Mouse (Mus musculus): ENCODE measurements around the gene Lyl1.

GRCm38 (mm10) chr8:84668731-84669485 lies 32.3 kb upstream of the Lyl1 start:
- TF ChIP-seq POLR2A (IDR thresholded peaks at IDR 0.05; ENCODE audit: insufficient read length, low read depth) = no peak
- no peak for TF ChIP-seq MYOG (IDR thresholded peaks at IDR 0.05; ENCODE audit: control insufficient read depth in 1 of 3, insufficient read depth in 1 of 3, insufficient read length in 2 of 3, low read depth in 2 of 3)
- no peak for TF ChIP-seq SRF (IDR thresholded peaks at IDR 0.05; ENCODE audit: control insufficient read depth, insufficient read length, low read depth)

Measured in myocyte (in vitro differentiated cells).